Mouse (Mus musculus) retina, embryonic 14.5 days (tissue): ENCODE results near the gene Spry1.
"Not testable (repeated sequence)": the region's sequence is repeated elsewhere in the genome, so short reads cannot be mapped to it uniquely, and the experiment has no call there.

Experiments used
- DNase-seq: peaks from one replicate; pipeline ENCODE4 v3.0.0-alpha.2; 2015; ENCODE audit warnings: low spot score

Gene Spry1

DNA sequence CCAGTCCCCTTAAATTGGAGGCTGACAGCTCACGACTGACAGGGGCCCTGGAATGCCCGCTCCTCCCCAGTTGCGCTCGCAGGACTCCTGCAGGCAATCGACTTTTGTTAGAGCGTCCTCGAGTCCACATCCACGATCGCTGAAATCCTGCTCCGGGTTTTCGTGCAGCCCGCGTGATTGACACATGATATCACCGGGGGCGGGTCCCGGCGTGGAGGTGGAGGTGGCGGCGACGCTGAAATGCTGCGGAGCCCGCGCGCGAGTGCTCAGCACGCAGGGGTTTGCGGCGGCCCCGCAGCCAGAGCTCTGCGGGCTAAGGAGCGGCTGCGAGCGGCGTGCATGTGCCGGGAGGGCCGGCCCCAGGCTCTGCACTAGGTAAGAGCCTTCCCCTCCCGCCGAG, at the start of gene Spry1:
Spry1 (plus strand) TSS at position 258 of the 400 bp plus-strand sequence.
- DNase-seq = peak; percentile 98

- DNase-seq = no peak
Measured at GRCm38 (mm10) chr3:37595721-37596120, 44.0 kb upstream of the Spry1 start.

DNA sequence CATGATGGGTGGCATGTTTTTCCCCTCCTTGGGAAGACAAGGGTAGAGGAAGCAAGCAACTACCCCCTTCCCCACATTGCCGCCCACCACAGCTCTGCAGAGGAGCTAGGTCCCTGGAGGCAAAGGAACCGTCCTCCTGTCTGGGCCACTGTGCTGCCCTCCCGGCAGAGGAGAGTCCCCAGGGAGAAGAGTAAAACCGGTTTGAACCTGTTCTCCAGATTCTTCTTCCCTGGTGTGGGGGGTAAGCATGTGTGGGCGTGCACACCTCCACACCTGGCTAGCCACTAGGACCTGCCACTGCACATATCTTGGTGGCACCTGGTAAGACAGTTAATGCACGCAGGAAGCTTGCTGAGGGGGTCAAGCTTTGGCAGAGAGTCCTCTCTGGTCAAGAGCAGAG, 43.2 kb upstream of the Spry1 start:
- no peak for DNase-seq

DNA sequence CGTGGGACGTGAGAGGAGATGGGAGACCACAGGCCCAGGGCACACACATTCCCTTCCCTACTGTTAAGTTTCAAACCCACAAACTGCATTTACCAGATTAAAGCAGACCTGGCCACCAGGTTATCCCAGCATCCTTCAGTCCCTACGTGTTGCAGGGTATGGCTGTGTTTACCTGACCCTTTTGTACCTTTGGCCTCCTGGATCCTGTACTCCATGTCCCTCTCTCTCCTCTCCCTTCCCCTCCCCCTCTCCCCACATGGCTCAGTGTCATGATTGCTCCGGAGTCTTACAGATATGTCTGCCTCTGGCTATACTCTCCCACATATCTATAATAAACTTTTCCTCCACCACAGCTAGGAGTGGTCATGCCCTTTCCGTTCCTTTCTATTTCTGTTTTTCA, 42.5 kb upstream of the Spry1 start:
- DNase-seq = no peak

GRCm38 (mm10) chr3:37599641-37600040, 40.1 kb upstream of the Spry1 start:
- not testable (repeated sequence) for DNase-seq

- no peak for DNase-seq
Measured at GRCm38 (mm10) chr3:37602356-37602755, 37.4 kb upstream of the Spry1 start.

- DNase-seq = no peak
Measured at GRCm38 (mm10) chr3:37602890-37603289, 36.9 kb upstream of the Spry1 start.

DNA sequence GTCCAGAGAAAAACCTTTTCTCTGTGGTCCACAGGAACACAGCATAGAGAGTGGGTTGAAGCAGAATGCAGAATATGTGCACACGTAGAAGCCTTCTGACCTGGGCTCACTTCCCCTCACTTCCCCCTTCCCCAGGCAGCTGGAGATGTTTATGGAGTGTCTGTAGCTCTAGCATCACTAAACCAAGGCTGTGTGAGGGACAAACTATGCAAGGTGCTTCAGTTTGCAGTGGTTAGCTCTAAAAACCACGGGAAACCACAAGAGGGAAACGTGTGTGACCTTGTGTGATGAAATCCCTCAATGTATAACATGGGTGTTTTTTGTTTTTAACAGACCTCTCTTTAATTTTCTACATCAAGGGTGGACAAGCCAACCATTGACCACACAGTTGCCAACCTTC, 36.2 kb upstream of the Spry1 start:
- no peak for DNase-seq

DNA sequence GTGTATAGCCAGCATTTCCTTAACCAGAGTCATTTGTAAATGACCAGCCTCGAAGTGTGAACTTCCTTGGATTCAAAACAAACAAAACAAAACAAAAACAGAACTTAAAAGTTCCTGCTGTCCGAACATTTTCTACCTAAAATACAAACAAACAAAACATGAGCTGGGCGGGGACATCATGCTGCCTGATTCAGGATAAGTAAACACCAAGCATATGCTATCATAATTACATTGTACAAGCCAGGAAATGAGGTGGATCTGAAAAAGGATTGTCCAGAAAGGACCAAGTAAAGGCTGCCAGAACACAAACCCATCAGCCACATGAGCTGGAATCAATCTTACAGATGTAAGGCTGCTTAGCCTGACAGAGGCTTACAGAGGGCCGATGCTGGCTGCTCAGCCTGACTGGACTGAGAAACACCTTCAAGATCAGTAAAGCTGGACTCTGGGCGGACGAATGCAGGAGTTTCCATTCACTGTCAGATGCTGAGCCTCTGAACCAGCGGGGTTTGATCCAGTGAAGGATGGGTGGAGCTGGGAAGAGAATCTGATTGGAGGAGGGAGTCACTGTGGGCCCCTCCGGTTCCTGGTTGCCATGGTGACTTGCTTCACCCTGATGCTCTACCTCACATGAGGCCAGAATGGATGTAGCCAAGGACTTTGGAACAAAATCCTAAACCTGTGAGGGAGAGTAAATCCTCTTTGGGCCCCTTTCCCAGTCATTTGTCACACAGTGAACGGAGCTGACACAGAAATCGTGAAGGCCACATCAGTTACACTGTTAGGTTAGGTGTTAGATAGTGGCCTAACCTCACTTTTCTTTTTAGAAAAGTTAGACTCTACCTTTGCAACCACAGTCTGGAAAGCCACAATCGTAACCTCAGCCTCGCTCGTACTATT, 34.5 kb upstream of the Spry1 start:
- DNase-seq = no peak

DNA sequence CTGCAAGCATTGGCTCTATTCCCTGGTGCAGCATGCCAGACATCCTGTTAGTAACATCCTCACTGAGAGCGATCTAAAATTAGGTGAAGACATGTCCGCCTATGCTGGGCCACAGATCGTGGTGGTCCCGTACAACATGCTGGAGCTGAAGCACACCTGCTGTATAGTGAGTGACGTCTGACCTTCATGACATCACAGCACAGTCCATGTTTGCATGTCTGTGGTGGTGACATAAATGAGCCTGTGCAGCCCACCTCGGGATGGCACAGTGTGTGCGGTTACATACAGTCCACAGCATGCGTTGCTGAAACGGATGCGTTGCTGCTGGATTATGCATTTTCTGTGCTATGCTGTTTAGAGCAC, 33.9 kb upstream of the Spry1 start:
- no peak for DNase-seq

GRCm38 (mm10) chr3:37608926-37609325, 30.8 kb upstream of the Spry1 start:
- no peak for DNase-seq

GRCm38 (mm10) chr3:37610670-37611069, 29.1 kb upstream of the Spry1 start:
- no peak for DNase-seq

DNA sequence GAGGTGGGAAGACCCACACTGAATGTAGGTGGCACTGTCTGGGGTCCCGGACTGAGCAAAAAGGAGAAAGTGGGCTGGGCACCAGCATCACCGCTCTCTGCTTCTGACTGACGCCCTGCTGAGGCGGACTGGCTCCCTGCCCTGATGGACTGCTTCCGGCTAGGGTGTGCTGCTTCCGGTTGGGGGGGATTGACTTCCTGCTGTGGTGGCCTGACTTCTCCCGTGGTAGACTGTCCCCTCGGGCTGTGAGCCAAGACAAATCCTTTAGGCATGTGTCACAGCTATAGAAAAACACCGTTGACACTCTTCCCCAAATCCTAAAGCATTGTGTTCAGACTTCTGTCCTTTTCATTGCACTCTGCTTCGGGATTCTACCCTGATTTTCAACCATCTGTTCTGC, 26.0 kb upstream of the Spry1 start:
- DNase-seq = no peak

- no peak for DNase-seq
Measured at GRCm38 (mm10) chr3:37614878-37615650, 24.7 kb upstream of the Spry1 start.

GRCm38 (mm10) chr3:37616586-37617547, 22.9 kb upstream of the Spry1 start:
- DNase-seq = peak; percentile 47

- DNase-seq = no peak
Measured at GRCm38 (mm10) chr3:37632246-37632645, 7.5 kb upstream of the Spry1 start.

DNA sequence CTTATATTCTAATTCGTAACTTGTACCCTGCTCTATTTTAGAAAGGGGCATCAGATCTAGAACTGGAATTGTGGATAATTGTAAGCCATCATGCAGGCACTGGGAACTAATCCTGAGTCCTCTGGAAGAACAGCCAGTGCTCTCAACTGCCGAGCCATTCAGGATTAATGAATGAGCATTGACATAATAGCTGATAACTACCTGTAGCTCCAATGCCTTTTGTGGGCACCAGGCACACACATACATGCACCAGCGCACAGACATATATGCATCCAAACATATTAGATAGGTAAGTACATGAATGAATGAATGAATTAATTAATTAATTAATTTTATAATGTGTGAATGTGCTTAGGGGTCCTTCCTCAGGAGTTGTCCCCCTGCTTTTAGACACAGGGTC, 7.0 kb upstream of the Spry1 start:
- DNase-seq = no peak

DNA sequence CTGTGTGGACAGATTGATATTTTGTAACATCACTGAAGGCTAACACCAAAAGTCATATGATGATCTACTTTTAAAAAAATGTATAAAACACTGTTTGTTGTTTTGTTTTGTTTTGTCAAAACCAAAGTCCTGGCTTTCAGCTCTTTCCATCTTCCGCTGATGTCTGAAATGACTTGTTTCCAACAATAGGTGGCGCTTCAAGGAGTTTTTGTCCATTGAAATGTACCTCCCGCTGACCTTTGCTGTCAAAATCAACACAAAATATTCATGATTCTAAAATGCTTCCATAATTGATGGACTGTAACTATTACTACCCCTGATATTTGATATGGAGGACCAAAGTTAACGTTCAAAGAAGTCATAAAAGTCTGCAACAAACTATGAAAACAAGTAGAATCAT, 5.1 kb upstream of the Spry1 start:
- DNase-seq = peak; percentile 52

- no peak for DNase-seq
Measured at GRCm38 (mm10) chr3:37636921-37637320, 2.8 kb upstream of the Spry1 start.

GRCm38 (mm10) chr3:37640162-37640721, 495 bp downstream of the Spry1 start:
- peak; percentile 57 for DNase-seq

GRCm38 (mm10) chr3:37640810-37641209, 1.1 kb downstream of the Spry1 start:
- peak; percentile 85 for DNase-seq
